Mouse (Mus musculus): Measurements from ENCODE around the gene Tceal1.
A peak's percentile ranks its signal among the peaks of the same experiment; 100 is the strongest.
"Not testable (repeated sequence)": the region's sequence is repeated elsewhere in the genome, so short reads cannot be mapped to it uniquely, and the experiment has no call there.

Gene Tceal1

DNA sequence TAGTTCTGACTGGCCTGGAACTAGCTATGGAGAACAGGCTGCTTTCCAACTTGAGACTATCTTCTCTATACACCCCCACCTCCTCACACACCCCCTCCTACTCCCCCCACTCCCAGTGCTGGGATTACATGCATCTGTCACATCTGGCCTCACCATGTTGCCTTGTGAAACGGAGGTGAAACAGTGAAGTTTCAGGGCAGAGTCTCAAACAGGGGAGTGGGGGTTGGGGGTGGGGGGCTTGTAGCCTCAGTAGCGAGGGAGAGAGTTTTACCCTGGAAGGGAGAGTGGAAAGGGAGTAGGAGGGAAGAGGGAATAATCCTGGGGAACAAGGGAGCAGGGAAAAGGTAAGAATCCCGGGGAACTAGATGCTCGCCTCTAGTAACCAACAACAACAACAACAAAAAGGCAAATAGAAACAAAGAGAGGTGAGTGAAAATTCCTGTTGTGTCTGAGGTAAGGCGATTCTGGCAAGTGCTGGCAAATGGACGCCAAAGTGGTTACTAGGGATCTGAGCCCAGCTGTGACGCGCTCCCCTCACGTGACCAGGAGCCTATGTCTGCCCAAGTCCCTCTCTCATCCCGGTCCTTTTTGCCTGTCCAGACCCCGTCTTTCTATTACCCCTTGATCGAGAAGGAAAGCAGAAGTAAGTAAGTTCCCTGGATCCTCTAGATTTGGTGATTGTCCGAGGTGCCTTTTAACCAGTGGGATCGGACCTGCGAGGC lies at the start of gene Tceal1:
Gene Tceal1 (plus strand): TSS at position 537 of the 722 bp plus-strand sequence.
- peak; percentile 77 for DNase-seq

DNA sequence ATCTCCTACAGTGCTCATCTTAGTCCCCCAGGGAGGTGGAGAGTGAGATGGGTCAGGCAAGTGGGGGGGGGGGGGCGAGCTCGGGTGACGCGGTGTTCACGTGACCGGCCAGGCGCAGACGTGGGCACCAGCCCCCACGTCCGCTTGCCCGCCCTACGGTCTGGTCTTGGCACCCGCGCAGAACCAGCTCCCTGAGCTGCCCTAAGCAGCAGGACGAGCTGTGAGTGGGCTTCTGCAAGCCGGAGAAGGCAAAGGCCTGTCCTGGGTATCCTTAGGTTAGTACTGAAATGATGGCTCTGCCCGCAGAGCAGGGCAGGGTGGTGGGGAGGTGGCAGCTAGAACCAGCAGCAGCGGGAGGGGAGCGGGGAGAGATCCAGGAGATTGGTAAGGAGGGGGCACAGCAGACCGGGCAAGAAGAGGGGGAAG lies 41.5 kb upstream of the Tceal1 start:
- DNase-seq: peak; percentile 58

DNA sequence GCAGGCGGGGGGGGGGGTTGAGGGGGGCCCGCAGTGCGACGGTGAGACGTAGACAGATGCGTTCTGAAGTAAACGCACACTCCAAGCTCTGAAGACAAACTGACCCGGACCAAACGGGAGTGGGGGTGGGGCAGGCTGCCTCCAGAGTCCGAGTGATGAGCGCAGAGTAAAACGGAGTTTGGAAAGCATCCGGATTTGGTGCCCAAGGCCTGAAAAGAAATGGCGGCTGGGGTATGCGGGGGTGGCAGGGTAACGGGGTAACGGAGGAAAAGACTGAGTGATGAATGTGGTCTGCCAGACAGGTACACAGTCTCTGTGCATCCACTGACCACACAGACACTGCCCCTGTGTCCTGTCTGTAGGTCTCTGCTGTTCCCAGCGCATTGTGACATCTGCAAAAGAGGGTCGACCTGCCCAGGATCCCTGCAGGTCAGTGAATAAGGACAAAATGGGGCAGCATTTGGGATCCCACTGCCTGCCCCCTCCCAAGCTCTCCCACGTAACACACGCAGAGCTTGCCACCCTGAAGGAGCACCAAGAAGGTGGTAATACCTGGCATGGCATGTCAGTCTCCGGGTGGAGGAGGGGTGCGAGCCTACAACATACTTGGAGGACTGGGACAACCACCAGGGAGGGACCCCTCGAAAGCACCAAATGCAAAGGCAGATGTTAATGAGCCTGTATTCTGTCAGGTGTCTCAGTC lies 40.9 kb upstream of the Tceal1 start:
- DNase-seq: peak; percentile 34

DNA sequence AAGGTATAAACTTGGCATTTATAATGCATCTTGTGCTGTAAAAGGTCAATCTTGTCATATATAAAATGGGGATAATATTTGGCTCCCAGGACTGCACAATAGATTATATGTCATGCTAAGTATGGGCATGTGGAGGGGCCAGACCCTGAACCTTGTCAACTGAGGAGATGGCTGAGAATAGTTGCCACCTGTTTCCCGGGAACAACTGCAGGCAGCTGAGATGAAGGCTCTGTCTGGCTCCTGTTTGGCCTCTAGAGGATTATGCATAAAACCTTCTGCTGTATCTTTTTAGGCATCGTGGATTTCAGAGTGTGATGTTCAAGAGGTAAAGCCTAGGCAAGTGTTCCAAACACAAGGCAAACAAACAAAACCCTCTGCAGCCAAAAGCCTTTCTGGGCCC lies 39.0 kb upstream of the Tceal1 start:
- DNase-seq: no peak

DNA sequence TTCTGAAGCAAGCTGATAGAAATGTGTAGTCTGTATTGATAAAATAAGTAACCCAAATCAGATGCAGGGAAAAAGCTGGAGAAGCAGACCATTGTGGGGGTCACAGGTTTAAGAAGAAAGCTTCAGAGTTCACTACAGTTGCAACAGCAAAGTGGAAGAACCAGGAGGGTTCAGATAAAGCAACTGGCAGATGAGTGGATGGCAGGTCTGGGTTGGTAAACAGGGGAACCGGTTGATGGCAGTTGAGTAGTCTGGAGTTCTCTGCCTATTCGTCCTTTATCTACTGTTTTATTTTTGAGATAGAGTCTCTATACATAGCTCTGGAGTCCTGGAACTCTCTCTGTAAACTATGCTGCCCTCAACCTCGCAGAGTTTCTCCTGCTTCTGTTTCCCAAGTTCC lies 26.8 kb upstream of the Tceal1 start:
- DNase-seq: no peak

DNA sequence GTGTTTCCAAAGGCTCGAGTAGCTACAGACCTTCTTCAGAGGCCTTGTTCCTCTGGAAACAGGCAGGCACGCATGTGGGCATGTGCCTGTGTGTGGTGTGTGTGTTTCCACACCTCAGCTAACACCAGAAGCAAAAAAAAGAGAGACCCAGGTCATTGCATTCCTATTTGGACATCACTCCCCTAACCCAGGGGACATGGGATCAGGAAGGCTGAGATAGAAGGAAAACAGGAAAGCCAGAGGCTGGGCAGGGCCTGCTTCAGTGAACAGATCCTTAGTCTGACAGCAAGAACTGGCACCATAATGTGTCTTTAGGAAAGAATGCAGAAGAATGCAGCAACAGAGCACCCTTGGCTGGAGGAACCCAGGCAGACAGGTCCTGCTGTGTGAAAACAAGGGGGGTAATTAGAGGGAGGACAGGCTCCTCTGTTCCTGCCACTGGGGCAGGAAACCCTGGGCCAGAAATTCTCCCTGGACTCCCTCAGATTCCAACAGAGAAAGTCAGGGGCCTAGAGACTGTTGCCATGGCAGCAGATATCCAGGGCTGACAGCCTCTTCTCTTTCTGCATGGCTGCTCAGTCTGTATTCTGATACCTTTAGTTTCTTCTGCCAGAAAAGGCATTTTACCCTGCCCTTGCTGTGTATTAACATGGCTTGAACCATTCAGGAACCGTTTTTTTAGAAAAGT lies 16.0 kb upstream of the Tceal1 start:
- DNase-seq: not testable (repeated sequence)

DNA sequence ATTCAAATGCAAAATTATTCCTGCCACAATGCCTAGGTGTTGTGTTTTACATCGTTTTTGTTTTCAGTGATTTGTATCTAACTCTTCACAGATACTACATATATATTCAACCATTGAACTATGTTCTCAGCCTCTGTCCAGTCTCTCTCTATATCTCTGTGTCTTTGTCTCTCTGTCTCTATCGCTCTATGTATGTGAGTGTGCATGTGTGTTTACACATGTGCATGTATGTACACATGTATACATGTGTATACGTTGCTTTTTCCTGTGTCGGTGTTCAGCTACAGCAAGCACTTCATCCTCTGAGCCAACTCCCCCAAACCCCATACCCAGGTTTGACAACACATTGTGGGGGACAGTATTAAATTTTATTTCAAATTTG lies 15.5 kb upstream of the Tceal1 start:
- no peak for DNase-seq

DNA sequence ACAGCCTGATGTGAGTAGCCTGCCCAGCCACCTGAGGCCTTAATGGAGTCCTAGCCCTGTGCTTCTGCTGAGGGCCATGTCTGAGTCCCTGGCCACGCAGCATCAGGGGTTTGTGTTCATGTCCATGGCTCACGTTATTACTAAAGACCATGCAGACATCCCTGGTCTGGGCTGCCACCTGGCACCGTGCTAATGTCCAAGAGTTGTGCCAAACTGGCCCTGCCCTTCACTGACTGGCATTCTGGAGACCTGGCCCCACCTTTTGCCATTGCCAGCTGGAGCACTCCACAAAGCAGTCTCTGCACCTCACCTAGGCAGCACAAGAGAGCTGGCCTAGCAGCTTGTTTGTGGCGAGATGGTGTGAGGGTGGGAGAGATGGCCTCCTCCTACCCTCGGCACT lies 14.6 kb upstream of the Tceal1 start:
- DNase-seq: no peak

DNA sequence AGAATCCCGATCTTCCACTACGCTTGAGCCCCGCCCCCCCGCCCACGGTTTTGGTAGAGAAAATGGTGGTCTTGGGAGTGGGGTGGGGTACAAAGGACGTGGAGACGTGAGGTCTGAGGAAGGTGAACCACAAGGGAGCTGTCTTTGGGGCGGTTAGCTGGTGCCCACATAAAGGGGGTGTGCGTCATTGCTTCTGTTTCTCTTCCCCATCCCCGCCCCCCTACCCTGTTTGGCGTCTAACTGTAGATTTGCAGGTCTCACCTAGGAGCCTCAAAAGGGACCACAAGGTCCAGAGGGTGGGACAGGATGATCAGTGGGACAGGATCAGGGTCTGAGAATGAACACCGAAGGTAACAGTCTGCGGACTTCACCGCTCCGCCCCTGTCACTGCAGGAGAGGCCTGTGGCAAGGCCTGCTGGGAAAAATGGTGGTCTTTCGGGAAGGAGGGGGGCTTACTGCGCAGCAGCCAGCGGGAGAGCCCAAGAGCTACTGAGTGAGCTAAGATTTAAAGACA lies 443 bp downstream of the Tceal1 start:
- DNase-seq: peak; percentile 51

DNA sequence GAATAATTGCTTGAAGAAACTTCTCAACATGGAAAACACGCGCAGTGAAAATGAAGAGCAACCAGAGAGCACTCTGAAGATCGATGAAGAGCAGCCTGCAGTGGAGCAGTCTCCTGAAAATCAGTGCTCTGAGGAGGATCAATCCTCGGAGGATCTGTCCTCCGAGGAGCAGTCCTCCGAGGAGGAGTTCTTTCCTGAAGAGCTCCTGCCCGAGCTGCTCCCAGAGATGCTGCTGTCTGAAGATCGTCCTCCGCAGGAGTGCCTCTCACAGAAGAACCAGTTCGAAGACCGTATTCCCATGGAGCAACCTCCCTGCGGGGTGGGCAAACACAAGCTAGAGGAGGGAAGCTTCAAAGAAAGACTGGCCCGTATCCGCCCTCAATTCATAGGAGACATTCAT lies 1.0 kb downstream of the Tceal1 start:
- DNase-seq: no peak

DNA sequence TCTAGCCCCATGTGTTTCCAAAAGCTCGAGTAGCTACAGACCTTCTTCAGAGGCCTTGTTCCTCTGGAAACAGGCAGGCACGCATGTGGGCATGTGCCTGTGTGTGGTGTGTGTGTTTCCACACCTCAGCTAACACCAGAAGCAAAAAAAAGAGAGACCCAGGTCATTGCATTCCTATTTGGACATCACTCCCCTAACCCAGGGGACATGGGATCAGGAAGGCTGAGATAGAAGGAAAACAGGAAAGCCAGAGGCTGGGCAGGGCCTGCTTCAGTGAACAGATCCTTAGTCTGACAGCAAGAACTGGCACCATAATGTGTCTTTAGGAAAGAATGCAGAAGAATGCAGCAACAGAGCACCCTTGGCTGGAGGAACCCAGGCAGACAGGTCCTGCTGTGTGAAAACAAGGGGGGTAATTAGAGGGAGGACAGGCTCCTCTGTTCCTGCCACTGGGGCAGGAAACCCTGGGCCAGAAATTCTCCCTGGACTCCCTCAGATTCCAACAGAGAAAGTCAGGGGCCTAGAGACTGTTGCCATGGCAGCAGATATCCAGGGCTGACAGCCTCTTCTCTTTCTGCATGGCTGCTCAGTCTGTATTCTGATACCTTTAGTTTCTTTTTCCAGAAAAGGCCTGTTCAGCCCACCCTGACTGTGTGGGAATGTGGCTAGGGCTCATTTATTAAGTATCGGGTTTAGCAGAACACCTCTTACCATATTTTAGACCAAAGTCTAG lies 7.1 kb downstream of the Tceal1 start:
- not testable (repeated sequence) for DNase-seq

DNA sequence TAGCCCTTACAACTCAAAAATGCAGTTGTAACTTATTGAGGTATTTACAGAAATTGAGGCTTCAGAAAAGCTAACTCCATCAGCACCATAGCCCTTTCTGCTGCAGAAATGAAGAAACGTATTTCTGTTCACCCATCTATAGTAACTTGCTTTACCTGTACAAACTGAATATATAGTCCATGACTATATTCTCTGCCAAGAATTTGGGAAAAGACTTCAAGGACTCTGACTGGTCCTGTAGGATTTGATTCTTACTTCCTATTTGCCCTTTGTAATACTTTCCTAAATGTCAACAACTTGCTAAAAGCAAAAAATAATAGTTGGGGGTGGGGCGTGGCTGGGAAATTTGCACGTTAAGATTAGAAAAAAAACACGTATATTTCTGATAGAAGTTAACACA lies 24.2 kb downstream of the Tceal1 start:
- no peak for DNase-seq

DNA sequence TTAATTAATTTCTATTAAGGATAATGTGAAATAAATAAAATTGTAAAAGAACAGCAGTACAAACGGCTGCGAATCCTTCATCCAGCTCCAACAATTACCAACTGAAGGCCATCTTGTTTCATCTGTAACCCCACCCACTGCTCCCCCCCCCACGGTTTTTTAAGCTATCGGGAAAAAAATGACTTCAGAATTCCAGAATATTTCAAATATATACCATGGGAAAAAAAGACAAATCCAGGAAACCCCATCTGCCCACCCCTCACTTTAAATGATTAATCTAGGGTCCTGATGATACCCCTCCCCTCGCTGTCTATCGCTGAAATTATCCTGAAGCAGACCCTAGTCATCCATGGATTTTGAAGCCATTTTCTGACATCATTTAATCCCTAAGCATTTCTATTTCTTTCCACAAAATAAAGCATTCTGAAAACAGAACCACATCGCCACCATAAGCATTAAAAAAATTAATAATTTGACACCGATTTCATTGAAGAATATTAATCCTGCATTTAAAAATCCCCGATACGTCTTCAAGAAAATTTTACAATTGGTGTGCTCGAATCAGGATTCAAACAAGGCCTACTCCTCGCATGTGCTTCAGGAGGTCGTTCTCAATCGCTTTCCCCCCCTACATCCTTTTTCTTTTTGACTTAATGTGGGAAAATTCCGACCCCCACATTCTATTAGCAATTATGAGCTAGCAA lies 32.5 kb downstream of the Tceal1 start:
- peak; percentile 26 for DNase-seq

DNA sequence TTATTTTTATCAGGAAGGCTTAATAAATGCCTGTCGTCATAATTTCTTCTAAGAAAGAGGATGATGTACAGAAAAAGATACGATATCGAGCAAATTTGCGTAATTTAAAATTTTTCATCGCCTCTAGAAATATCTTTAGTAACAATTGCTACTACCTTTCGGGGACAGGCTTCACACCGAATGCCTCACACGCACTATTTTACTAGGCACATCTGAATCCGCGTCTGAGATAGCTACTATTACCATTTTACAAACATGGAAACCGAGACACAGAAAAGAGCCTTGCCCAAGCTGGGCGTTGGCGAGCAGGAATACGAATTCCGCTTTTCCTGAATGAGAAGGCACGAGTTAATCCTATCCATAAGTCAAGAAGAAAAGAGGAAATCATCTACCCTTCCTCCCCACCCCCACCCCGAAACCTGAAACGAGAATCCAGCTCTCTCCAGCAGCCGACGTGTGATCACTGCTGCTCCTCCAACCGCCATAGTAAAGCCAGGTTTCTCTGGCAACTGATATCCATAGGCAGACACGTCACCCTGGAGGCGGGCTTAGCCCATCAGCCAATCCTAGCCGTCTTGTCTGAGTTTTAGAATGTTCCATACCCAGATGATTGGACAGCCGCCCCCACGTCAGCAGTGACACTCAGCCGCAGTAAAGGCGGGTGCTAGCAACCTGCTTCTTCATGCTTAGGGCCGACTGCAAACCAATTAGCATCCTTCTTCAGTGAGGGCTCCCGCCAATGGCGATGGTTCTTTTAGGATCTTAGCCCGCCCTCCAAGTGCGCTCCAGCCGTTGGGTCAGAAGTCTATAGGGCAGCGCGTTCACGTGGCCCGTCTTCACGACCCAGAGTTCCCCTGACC lies 33.2 kb downstream of the Tceal1 start:
- peak; percentile 97 for DNase-seq

DNA sequence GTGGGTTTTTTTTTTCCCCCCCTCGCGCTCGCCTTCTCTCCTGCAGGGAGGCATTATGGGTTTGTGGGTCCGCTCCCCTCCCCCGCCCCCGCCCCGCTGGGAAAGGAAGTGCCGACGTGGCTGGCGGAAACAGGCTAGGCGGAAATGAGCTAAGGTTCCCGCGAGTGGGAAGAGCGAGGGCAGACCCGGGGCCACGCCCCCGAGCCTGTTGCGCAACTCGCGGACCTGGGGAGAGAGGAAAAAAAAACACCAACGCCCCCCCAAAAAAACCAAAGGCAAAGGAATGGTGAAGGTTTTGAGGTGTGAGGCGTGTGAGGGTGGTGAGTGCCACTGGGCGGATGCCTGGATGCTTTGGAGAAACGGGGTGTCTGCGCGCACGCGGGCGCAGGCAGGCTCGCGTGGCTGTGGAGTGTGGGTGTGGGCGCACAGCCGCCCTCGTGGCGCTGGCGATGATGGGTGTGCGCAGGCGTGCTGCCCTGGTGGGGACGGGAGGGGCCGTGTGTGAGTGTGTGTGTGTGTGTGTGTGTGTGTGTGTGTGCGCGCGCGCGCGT lies 33.9 kb downstream of the Tceal1 start:
- peak; percentile 80 for DNase-seq

DNA sequence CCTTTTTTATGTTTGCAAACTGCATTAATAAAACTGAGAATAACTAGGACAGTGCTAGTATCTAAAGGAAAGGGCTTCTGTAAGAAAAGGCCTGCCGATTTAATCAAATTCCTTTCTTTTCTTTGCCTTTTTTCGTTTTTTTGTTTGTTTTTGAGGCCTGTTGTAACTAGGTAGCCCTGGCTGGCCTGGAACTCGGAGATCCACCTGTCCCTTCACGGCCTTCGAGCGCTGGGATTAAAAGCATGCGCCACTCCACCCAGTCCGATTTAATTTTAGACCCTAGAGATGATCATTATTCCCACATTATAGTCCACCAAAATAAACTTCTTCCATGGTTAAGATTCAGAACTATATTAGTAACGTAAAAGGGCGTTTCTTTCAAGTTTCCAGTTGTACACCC lies 34.5 kb downstream of the Tceal1 start:
- DNase-seq: no peak

DNA sequence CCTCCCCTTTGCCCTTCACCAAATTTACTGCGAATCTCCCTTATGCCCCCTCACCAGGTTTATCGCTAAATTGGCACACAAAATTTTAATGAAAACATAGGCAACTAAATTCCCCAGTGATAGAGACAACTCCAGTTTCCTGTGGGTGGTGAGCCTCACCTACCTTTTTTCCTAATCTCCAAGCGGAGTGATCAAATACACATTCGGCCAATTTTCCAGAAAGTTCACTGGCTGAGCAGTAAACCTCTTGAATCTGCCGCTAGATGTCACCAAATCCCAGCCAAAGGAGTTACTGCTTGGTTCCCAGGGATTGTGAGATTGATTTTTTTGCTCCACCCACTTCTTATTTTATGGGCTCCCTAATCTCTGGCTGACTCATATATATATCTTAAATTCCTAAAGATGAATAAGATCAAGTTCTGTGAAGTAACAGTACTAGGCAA lies 34.9 kb downstream of the Tceal1 start:
- DNase-seq: peak; percentile 73

DNA sequence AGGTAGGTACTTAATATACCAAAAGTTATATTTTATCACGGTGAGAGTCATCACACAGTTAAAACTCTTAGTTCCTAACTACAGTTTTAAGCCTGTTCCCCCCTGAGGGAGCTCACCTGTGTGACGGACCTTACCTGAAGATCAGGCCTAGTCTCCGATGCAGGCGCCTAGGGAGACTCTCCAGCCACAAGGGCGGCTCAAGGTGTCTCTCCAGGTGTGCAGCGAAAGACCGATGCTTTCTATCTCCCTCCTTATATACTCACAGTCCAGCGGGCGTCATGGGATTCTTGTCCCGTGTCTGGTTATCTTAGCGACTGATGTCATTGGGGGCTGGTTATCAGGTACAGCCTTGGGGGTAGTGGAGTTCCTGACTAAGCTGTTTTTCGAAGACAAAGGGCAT lies 35.7 kb downstream of the Tceal1 start, which contains the start of gene Morf4l2:
Gene Morf4l2 (minus strand): TSS at position 232 of the 400 bp plus-strand sequence.
- DNase-seq: peak; percentile 22

DNA sequence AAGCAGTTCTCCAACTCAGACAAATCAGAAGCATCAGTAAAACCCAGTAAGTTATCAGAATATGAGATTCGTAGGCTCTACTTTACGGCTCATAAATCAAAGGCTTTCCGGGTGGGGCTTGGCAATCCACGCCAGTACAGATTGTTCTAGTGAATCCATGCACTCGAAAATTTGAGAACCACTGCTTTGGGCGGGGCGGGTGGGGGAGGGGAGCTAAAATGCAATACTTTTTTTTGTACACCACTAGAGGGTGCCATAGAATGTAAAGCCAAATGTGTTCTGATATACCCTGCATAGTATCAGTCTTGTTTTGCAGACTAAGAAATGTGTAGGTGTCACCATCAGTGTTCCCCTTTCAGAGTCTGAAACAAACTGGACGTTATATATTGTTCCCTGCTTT lies 36.9 kb downstream of the Tceal1 start:
- no peak for DNase-seq

DNA sequence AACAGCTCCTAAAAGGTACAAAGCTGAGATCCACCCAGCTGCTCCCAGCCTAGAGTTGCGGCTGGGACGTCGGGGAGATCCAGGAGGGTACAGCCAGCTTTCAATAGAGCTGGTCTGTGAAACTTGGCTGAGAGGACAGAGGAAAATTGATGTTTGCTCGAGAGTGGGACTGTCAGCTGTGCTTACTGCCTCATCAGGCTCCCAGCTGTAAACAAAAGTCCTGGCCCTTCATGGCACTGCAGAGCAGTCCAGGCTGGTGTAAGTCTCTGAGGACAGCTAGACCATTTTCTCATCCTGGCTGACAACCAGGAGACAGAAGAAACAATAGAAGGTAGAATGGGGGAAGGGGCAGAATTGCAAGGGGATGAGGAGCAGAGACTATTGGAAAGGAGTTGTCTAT lies 41.5 kb downstream of the Tceal1 start:
- DNase-seq: no peak

DNA sequence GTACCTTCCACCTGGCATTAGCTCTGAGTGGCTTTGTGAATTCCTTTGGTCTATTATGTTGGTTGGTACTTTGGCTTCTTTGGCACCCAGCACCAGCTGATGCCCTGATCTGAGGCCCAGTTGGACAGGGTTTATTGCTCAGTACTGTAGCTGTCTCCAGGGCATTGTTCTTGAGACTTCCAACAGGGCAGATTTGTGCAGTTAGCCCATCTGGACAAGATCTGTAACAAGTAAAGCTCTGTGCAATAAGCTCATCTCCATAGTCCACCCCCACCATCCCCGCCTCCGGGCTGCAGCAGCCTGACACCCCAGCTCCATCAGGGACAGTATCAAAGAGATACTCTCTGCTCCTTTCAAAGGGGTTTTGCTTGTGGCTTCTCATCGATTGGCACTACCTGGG lies 47.7 kb downstream of the Tceal1 start:
- no peak for DNase-seq
